Mouse (Mus musculus): Measurements from ENCODE around the gene Ndufs7. TPM values are rescaled to one million over a fixed set of nuclear protein-coding genes. Genes with fewer than 3 reads are reported as not detected.
"Not testable (repeated sequence)": the region's sequence is repeated elsewhere in the genome, so short reads cannot be mapped to it uniquely, and the experiment has no call there.

Gene Ndufs7
- polyA plus RNA-seq, 1 experiment, result 80.0 TPM

DNA sequence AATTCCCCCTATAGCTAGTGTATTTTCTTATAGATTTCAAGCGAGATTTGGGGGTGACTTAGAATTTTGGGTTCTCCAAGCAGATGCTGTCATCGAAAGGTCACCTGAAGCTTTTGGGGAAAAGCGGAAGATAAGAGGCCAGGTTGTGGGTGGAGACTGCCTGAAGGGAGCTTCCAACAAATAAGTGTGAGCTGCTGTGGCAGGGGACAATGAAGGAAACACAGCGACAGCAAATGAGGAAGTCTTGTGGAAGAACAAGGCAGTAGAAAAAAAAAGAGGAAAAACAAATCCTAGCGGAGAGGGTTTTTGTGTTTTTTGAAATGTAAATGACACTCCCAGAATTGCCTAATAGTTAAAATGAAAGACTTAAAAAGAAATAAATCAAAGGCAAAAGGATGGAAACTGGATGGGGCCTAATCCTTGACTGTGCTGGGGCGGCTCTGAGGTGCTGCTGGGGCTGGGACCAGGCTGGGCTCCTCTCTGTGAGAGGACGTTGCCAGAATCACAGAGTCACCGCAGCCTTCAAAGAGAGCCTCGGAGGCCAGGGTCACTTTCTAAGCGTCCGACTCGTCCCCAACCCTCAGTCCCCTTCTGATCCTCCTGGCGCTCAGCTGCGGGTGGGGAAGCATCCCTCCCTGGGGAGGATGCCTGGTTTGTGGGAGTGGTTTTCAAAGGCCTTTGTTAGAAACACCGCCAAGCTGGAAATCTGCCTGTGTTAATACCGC is 33.7 kb upstream of the Ndufs7 start:
- TF ChIP-seq CTCF (IDR thresholded peaks at IDR 0.05; ENCODE audit: control insufficient read depth, insufficient read depth, low read length) (no peak), POLR2A (IDR thresholded peaks at IDR 0.05; ENCODE audit: borderline replicate concordance, control insufficient read depth, low read depth, low read length) (no peak)
- Histone ChIP-seq H3K27ac (ENCODE audit: control insufficient read depth, insufficient read depth, low read depth, low read length, poor library complexity) (0 out of 2 replicates have a peak overlapping the region, but pooled peaks have one; percentile 15), H3K4me1 (ENCODE audit: control insufficient read depth, insufficient read depth, low read length) (peaks cover 2% of the 10 kb centered on the region; the same call in 1 of the 2 replicates), H3K4me3 (replicated peaks; ENCODE audit: control insufficient read depth, low read depth, low read length) (no peak overlapping the region)
- WGBS, result 45% methylated on average over 16 of the region's 16 CpGs

- Histone ChIP-seq H3K4me1 (ENCODE audit: control insufficient read depth, insufficient read depth, low read length) (peaks cover 2% of the 10 kb centered on the region; the same call in 1 of the 2 replicates), H3K4me3 (replicated peaks; ENCODE audit: control insufficient read depth, low read depth, low read length) (no peak overlapping the region), H3K27ac (ENCODE audit: control insufficient read depth, insufficient read depth, low read depth, low read length, poor library complexity) (no peak overlapping the region)
- TF ChIP-seq CTCF (IDR thresholded peaks at IDR 0.05; ENCODE audit: control insufficient read depth, insufficient read depth, low read length), result no peak
- TF ChIP-seq POLR2A (IDR thresholded peaks at IDR 0.05; ENCODE audit: borderline replicate concordance, control insufficient read depth, low read depth, low read length), result no peak
- 67% methylated on average over 9 of the region's 9 CpGs for WGBS
These were observed 28.2 kb upstream of the Ndufs7 start for GRCm38 (mm10) chr10:80220676-80221075.

GRCm38 (mm10) chr10:80223137-80223536 is 25.8 kb upstream of the Ndufs7 start:
- H3K4me3 ChIP-seq (replicated peaks; ENCODE audit: control insufficient read depth, low read depth, low read length); H3K27ac ChIP-seq (ENCODE audit: control insufficient read depth, insufficient read depth, low read depth, low read length, poor library complexity); H3K4me1 ChIP-seq (ENCODE audit: control insufficient read depth, insufficient read depth, low read length): not testable (repeated sequence)
- WGBS, result 5% methylated on average over 2 of the region's 2 CpGs

DNA sequence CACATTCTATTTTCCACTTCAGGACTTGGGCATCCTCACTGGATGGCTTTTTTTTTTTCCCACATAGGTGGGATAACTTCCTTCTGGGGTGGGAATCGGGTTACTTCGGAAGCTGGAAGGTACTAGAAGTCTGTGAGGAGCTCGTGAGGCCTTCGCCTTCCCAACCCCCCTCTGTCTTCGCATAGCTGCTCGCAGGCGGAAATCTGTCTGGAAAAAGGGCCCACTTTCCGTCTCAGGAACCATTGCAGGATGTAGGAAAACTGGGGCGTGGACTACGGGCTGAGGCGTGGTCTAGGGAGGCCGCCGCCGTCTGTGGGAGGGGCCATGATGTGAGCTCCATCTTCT is 22.9 kb upstream of the Ndufs7 start:
- no peaks in the 10 kb centered on the region; the same call in 1 of the 2 replicates for H3K4me1 ChIP-seq (ENCODE audit: control insufficient read depth, insufficient read depth, low read length)
- H3K4me3 ChIP-seq (replicated peaks; ENCODE audit: control insufficient read depth, low read depth, low read length), result peak overlapping the region; percentile 86
- 3% methylated on average over 14 of the region's 14 CpGs for WGBS
- peak overlapping the region; percentile 64; the same call in 1 of the 2 replicates for H3K27ac ChIP-seq (ENCODE audit: control insufficient read depth, insufficient read depth, low read depth, low read length, poor library complexity)
- TF ChIP-seq CTCF (IDR thresholded peaks at IDR 0.05; ENCODE audit: control insufficient read depth, insufficient read depth, low read length) (no peak), POLR2A (IDR thresholded peaks at IDR 0.05; ENCODE audit: borderline replicate concordance, control insufficient read depth, low read depth, low read length) (no peak)

GRCm38 (mm10) chr10:80226416-80227165 is 22.3 kb upstream of the Ndufs7 start, which contains the start of gene Mum1:
Gene Mum1, plus strand, starts transcription at chr10:80226434.
- Histone ChIP-seq H3K4me1 (ENCODE audit: control insufficient read depth, insufficient read depth, low read length) (no peaks in the 10 kb centered on the region; the same call in 1 of the 2 replicates), H3K27ac (ENCODE audit: control insufficient read depth, insufficient read depth, low read depth, low read length, poor library complexity) (peak within 1 kb of the TSS; percentile 64), H3K4me3 (replicated peaks; ENCODE audit: control insufficient read depth, low read depth, low read length) (peak within 1 kb of the TSS; percentile 86)
- TF ChIP-seq CTCF (IDR thresholded peaks at IDR 0.05; ENCODE audit: control insufficient read depth, insufficient read depth, low read length), result peak; percentile 53; the same call in 1 of the 2 replicates
- TF ChIP-seq POLR2A (IDR thresholded peaks at IDR 0.05; ENCODE audit: borderline replicate concordance, control insufficient read depth, low read depth, low read length), result peak; percentile 64; the same call in 1 of the 2 replicates
- WGBS, result under 1% methylated on average over 73 of the region's 75 CpGs

GRCm38 (mm10) chr10:80227166-80227539 is 21.8 kb upstream of the Ndufs7 start:
- 4% methylated on average over 10 of the region's 10 CpGs for WGBS
- H3K4me3 ChIP-seq (replicated peaks; ENCODE audit: control insufficient read depth, low read depth, low read length), result peak overlapping the region; percentile 86
- H3K27ac ChIP-seq (ENCODE audit: control insufficient read depth, insufficient read depth, low read depth, low read length, poor library complexity), result peak overlapping the region; percentile 64
- no peaks in the 10 kb centered on the region; the same call in 1 of the 2 replicates for H3K4me1 ChIP-seq (ENCODE audit: control insufficient read depth, insufficient read depth, low read length)
- TF ChIP-seq CTCF (IDR thresholded peaks at IDR 0.05; ENCODE audit: control insufficient read depth, insufficient read depth, low read length), result no peak
- TF ChIP-seq POLR2A (IDR thresholded peaks at IDR 0.05; ENCODE audit: borderline replicate concordance, control insufficient read depth, low read depth, low read length), result no peak

- TF ChIP-seq CTCF (IDR thresholded peaks at IDR 0.05; ENCODE audit: control insufficient read depth, insufficient read depth, low read length) (no peak), POLR2A (IDR thresholded peaks at IDR 0.05; ENCODE audit: borderline replicate concordance, control insufficient read depth, low read depth, low read length) (no peak)
- Histone ChIP-seq H3K4me3 (replicated peaks; ENCODE audit: control insufficient read depth, low read depth, low read length) (no peak overlapping the region), H3K27ac (ENCODE audit: control insufficient read depth, insufficient read depth, low read depth, low read length, poor library complexity) (no peak overlapping the region), H3K4me1 (ENCODE audit: control insufficient read depth, insufficient read depth, low read length) (no peaks in the 10 kb centered on the region; the same call in 1 of the 2 replicates)
- WGBS, result 79% methylated on average over 15 of the region's 15 CpGs
These were observed 20.8 kb upstream of the Ndufs7 start for GRCm38 (mm10) chr10:80227877-80228775.

Measured in bone marrow, adult 2 months (tissue).